Mouse (Mus musculus) lung, embryonic 16.5 days (tissue): ENCODE measurements at regions not wholly inside any gene's neighbourhood (a gene's known extent, or its start where the extent isn't known, plus 50 kb on each side); places are given as distances from the start of the nearest gene placed in this dataset.

Experiments used
- ATAC-seq: fragments of 200-750 bp; cut with Nextera tagmentation; 2 replicates; pipeline ENCODE4 v1.8.0; 2017; ENCODE audit warnings: low read depth, mild to moderate bottlenecking, moderate library complexity
- H3K27ac ChIP-seq: fragments of 300-500 bp; sonication (generic); 2 replicates; pipeline ENCODE4 v1.5.1; 2014; ENCODE audit warnings: mild to moderate bottlenecking, control low read depth, low read length
- H3K27me3 ChIP-seq: fragments of 300-500 bp; sonication (generic); 2 replicates; pipeline ENCODE4 v1.6.1; 2014; ENCODE audit warnings: low read depth, low read length, mixed read lengths; ENCODE audit not compliant: control insufficient read depth, insufficient read depth
- H3K36me3 ChIP-seq: fragments of 300-500 bp; sonication (generic); 2 replicates; pipeline ENCODE4 v1.6.1; 2014; ENCODE audit warnings: low read length; ENCODE audit not compliant: control insufficient read depth, insufficient read depth
- H3K4me1 ChIP-seq: fragments of 300-500 bp; sonication (generic); replicated peaks from 2 replicates; pipeline ENCODE4 v1.6.1; 2014; ENCODE audit warnings: low read length, mixed read lengths; ENCODE audit not compliant: control insufficient read depth, insufficient read depth
- H3K4me2 ChIP-seq: fragments of 300-500 bp; sonication (generic); 2 replicates; pipeline ENCODE4 v1.6.1; 2014; ENCODE audit warnings: low read depth, low read length, control low read depth
- H3K4me3 ChIP-seq: fragments of 300-500 bp; sonication (generic); 2 replicates; pipeline ENCODE4 v1.5.1; 2014; ENCODE audit warnings: mild to moderate bottlenecking, low read length, control low read depth
- H3K9ac ChIP-seq: fragments of 300-500 bp; sonication (generic); 2 replicates; pipeline ENCODE4 v1.6.1; 2014; ENCODE audit warnings: low read length, control low read depth
- H3K9me3 ChIP-seq: fragments of 300-500 bp; sonication (generic); 2 replicates; pipeline ENCODE4 v1.6.1; 2016; ENCODE audit warnings: low read length; ENCODE audit not compliant: control insufficient read depth
- WGBS: fragments of 180-500 bp; shearing (Covaris S2); extraction: QIAGEN DNeasy Blood & Tissue Kit; methylation state at CpG from one replicate; pipeline ENCODE4 v1.1.7; 2014; 5-methylcytosine and 5-hydroxymethylcytosine counted together

- Histone ChIP-seq H3K27ac (no peak overlapping the region), H3K4me2 (no peak overlapping the region), H3K4me1 (peaks cover 24% of the 10 kb centered on the region), H3K36me3 (no peaks in the 10 kb centered on the region), H3K27me3 (no peaks in the 10 kb centered on the region), H3K9ac (no peak overlapping the region), H3K9me3 (no peaks in the 10 kb centered on the region), H3K4me3 (no peak overlapping the region)
- WGBS: 62% methylated on average over 4 of the region's 4 CpGs
- no peak for ATAC-seq
Observed at GRCm38 (mm10) chr6:50982856-50983255, 328.6 kb upstream of the Npvf start.

DNA sequence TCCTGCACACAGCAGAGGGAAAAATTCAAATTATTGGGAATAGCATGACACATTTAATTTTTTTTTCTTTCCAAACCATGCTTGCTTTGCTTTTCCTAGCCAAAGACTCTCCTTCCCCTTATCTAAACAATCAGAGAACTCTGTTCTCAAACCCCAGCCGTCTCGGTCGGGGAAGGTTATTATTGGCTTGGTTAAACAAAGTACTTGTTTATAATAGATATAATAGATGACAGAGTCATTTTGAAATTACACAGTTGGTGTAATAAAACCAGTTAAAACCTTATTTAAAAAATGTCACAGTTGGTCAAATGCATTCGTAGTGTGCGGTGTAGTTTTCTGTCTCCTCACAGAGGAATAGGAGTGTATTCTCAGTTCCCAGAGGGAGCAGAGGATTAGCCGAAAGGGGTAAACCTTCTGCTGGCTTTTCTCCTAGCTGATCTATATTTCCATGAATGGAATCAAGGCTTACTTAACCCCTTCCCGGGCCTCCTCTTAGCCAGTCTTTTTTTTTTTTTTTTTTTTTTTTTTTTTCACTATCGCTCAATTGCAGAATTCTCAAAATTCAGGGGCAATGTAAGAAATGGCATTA is 329.4 kb upstream of the Npvf start:
- Histone ChIP-seq H3K27me3 (no peaks in the 10 kb centered on the region), H3K4me3 (no peak overlapping the region), H3K4me1 (peaks cover 18% of the 10 kb centered on the region), H3K9ac (no peak overlapping the region), H3K9me3 (no peaks in the 10 kb centered on the region), H3K36me3 (no peaks in the 10 kb centered on the region), H3K27ac (no peak overlapping the region), H3K4me2 (no peak overlapping the region)
- no peak for ATAC-seq
- WGBS: 20% methylated on average over 8 of the region's 8 CpGs

GRCm38 (mm10) chr6:50984157-50984905 is 330.1 kb upstream of the Npvf start:
- Histone ChIP-seq H3K36me3 (no peaks in the 10 kb centered on the region), H3K4me1 (peaks cover 13% of the 10 kb centered on the region), H3K9ac (no peak overlapping the region), H3K4me2 (no peak overlapping the region), H3K27ac (no peak overlapping the region), H3K4me3 (no peak overlapping the region), H3K9me3 (no peaks in the 10 kb centered on the region), H3K27me3 (no peaks in the 10 kb centered on the region)
- 41% methylated on average over 11 of the region's 11 CpGs for WGBS
- ATAC-seq: no peak

- WGBS: 69% methylated on average over 9 of the region's 9 CpGs
- H3K27ac ChIP-seq: no peak overlapping the region
- H3K27me3 ChIP-seq: no peaks in the 10 kb centered on the region
- no peak for ATAC-seq
- H3K9me3 ChIP-seq: no peaks in the 10 kb centered on the region
- no peak overlapping the region for H3K9ac ChIP-seq
- H3K4me1 ChIP-seq: peaks cover 13% of the 10 kb centered on the region
- H3K36me3 ChIP-seq: no peaks in the 10 kb centered on the region
- no peak overlapping the region for H3K4me3 ChIP-seq
- no peak overlapping the region for H3K4me2 ChIP-seq
Observed at GRCm38 (mm10) chr6:50986270-50986924, 332.2 kb upstream of the Npvf start.

DNA sequence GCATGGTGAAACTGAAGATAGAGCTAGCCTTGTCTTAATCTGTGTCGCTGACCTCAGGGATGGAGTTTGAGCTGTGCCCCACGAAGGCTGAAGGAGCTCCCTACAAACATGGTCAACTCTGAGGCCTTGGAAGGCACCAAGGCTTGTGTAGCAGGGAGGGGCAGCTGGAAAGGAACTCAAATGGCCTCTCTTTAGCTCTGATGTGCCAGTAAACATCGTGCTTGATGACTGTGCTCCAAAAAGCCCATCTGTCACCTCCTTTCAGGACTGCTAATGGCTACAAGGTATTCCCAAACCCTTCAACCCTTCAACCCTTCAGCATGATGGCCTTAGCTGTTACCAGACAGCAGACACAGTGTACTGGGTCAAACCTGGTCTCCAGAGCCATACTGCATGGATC is 334.3 kb upstream of the Npvf start:
- no peak overlapping the region for H3K4me3 ChIP-seq
- H3K27ac ChIP-seq: no peak overlapping the region
- no peaks in the 10 kb centered on the region for H3K9me3 ChIP-seq
- H3K4me2 ChIP-seq: no peak overlapping the region
- peaks cover 3% of the 10 kb centered on the region for H3K4me1 ChIP-seq
- no peaks in the 10 kb centered on the region for H3K36me3 ChIP-seq
- ATAC-seq: no peak
- WGBS: 64% methylated on average over 3 of the region's 3 CpGs
- H3K9ac ChIP-seq: no peak overlapping the region
- no peaks in the 10 kb centered on the region for H3K27me3 ChIP-seq

DNA sequence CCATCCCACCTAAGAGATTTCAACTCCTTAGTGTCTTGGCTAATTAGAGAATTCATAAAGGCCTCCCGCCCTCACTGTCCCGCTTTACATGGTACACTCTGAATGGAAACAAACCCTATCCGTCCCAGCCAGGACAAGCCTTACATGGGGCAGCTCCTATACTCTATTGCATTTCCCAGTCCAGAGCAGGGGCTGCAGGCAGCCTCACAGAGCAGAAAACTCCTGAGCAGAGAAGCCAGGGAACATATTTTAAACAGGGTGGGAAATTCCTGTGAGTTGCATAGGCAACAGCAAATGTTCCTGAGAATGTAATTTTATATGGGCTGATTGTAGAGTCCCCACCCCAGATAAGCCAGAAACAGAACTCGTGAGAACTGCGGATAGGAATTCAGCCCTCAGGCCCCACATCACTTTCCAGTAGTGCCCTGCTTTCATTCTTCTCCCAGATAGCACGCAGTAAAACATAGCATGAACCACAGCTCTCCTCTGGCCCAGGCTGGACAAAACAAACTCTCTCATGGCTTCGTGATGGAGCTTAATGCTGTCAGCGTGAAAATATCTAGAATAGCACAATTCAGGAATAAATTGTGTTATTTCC is 337.4 kb upstream of the Npvf start:
- WGBS: 76% methylated on average over 8 of the region's 8 CpGs
- Histone ChIP-seq H3K4me1 (no peaks in the 10 kb centered on the region), H3K9ac (no peak overlapping the region), H3K4me3 (no peak overlapping the region), H3K27ac (no peak overlapping the region), H3K27me3 (no peaks in the 10 kb centered on the region), H3K9me3 (no peaks in the 10 kb centered on the region), H3K36me3 (no peaks in the 10 kb centered on the region), H3K4me2 (no peak overlapping the region)
- ATAC-seq: no peak

DNA sequence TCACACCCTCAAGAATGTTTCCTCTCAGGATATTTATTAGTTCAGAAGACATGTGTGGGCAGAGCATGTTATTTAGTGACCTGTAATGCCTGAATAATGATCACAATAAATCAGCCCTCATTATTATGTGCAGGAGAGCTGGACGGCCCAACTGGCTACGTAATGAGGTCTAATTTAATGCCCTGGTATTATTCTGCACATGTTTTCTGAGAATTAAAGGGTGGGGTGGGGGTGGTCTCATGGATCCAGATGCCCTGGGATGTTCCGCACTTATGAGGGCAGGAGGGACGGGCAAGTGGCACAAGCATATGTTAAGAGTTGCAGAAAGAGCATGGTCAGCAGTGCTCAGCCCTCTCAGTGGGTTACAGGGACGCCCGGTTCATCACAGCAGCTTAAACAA is 339.7 kb upstream of the Npvf start:
- H3K9ac ChIP-seq: no peak overlapping the region
- H3K4me1 ChIP-seq: no peaks in the 10 kb centered on the region
- no peaks in the 10 kb centered on the region for H3K27me3 ChIP-seq
- H3K27ac ChIP-seq: no peak overlapping the region
- ATAC-seq: no peak
- H3K4me3 ChIP-seq: no peak overlapping the region
- H3K4me2 ChIP-seq: no peak overlapping the region
- no peaks in the 10 kb centered on the region for H3K36me3 ChIP-seq
- 83% methylated on average over 6 of the region's 6 CpGs for WGBS
- no peaks in the 10 kb centered on the region for H3K9me3 ChIP-seq

DNA sequence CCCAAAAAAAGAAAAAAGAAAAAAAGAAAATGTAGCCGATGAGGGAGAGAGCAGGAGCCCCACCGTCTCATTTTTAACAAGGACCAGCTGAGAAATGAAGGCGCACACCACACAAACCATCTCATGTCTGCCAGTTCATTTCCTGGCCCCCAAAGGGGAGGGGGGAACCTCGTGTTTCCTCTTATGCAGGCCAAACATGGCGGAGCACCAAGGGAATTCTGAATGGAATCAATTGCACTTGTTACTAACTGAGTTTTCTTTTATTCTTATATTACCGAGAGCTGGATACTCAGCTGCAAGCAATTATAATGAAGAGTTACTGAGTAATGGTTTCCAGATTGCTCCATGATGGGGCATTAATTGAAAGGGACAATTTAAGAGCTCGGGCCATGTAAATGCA is 348.5 kb upstream of the Npvf start:
- H3K27ac ChIP-seq: no peak overlapping the region
- WGBS: 46% methylated on average over 7 of the region's 7 CpGs
- ATAC-seq: no peak
- no peaks in the 10 kb centered on the region for H3K9me3 ChIP-seq
- H3K4me2 ChIP-seq: no peak overlapping the region
- no peaks in the 10 kb centered on the region for H3K27me3 ChIP-seq
- no peak overlapping the region for H3K9ac ChIP-seq
- H3K4me3 ChIP-seq: no peak overlapping the region
- H3K4me1 ChIP-seq: no peaks in the 10 kb centered on the region
- H3K36me3 ChIP-seq: no peaks in the 10 kb centered on the region

DNA sequence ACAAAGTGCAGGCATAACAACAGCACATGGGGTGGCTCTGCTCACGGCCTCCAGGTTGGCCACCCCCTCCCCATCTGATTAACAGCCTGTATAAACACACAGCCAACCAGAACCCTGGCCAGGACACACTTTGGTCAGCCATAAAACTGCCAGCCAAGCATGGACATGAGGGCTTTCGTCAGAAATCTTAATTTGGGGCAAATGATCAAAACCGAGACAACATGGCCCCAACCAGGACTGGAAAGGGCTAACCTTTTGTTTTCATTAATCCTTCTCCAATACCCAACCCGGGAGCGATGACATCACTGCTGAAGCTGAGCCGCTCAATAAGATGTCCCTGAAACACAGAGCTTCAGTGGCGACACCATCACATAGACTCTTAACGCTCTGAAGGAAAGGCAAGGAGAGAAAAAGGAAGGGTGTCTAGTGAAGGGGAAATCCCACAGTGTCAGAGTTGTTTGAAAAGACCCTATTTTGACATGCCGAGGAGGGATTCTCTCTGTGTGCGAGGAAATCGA is 351.9 kb upstream of the Npvf start:
- 56% methylated on average over 11 of the region's 11 CpGs for WGBS
- no peaks in the 10 kb centered on the region for H3K4me1 ChIP-seq
- H3K9ac ChIP-seq: no peak overlapping the region
- H3K9me3 ChIP-seq: no peaks in the 10 kb centered on the region
- H3K4me3 ChIP-seq: no peak overlapping the region
- H3K4me2 ChIP-seq: no peak overlapping the region
- no peak for ATAC-seq
- H3K27ac ChIP-seq: no peak overlapping the region
- no peaks in the 10 kb centered on the region for H3K36me3 ChIP-seq
- no peaks in the 10 kb centered on the region for H3K27me3 ChIP-seq
